Comparison of ENCODE assay signal across 8 mouse cellular contexts in genomic region chr10:40969372-40970033, GRCm38 (mm10).
A peak's percentile ranks its signal among the peaks of the same experiment; 100 is the strongest.
DNase-seq lines count a peak whose midpoint lies in the region; ATAC-seq lines count a peak whose summit lies in the region.

No protein-coding gene starts in this region.

- no peaks in the 10 kb centered on the region for H3K9me3 ChIP-seq in heart, embryonic 11.5 days (replicated peaks; ENCODE audit: control insufficient read depth, low read length)
- no peaks in the 10 kb centered on the region for H3K9me3 ChIP-seq in hindbrain, embryonic 14.5 days (ENCODE audit: control insufficient read depth, low read length)
- no peaks in the 10 kb centered on the region for H3K9me3 ChIP-seq in neural tube, embryonic 13.5 days

- intact Hi-C loops in gastrocnemius, postnatal 14 days (cut with DNase I; ENCODE audit: low total_unique reads), result no loop called here

- no peak for ATAC-seq in heart, embryonic 11.5 days (replicated peaks; ENCODE audit: insufficient number of reproducible peaks, low FRiP score, low TSS enrichment)
- peak; percentile 81 for ATAC-seq in hindbrain, embryonic 14.5 days (ENCODE audit: low FRiP score)
- ATAC-seq in neural tube, embryonic 13.5 days (ENCODE audit: low read depth), result peak; percentile 82
- no peak for ATAC-seq in megakaryocyte progenitor cell, adult 5-6 weeks (replicated peaks; ENCODE audit: poor library complexity)

- H3K27ac ChIP-seq in heart, embryonic 11.5 days (ENCODE audit: low read depth, low read length), result no peak overlapping the region
- peak overlapping the region; percentile 3; the same call in 1 of the 2 replicates for H3K27ac ChIP-seq in hindbrain, embryonic 14.5 days
- peak overlapping the region; percentile 18; the same call in 1 of the 2 replicates for H3K27ac ChIP-seq in neural tube, embryonic 13.5 days (replicated peaks)

- H3K4me1 ChIP-seq in heart, embryonic 11.5 days (ENCODE audit: control insufficient read depth, insufficient read depth, low read length), result no peaks in the 10 kb centered on the region
- peaks cover 20% of the 10 kb centered on the region; the same call in 1 of the 2 replicates for H3K4me1 ChIP-seq in hindbrain, embryonic 14.5 days (replicated peaks; ENCODE audit: control insufficient read depth, insufficient read depth, low read length)
- peaks cover 29% of the 10 kb centered on the region for H3K4me1 ChIP-seq in neural tube, embryonic 13.5 days (replicated peaks)

- peak overlapping the region; percentile 36 for H3K4me3 ChIP-seq in heart, embryonic 11.5 days (ENCODE audit: low read depth, low read length)
- peak overlapping the region; percentile 19 for H3K4me3 ChIP-seq in hindbrain, embryonic 14.5 days (replicated peaks; ENCODE audit: low read length)
- H3K4me3 ChIP-seq in neural tube, embryonic 13.5 days, result peak overlapping the region; percentile 30

- peak overlapping the region; percentile 52; the same call in 1 of the 2 replicates for H3K9ac ChIP-seq in heart, embryonic 11.5 days (ENCODE audit: low read depth, low read length)
- H3K9ac ChIP-seq in hindbrain, embryonic 14.5 days, result peak overlapping the region; percentile 37
- peak overlapping the region; percentile 65 for H3K9ac ChIP-seq in neural tube, embryonic 13.5 days

- H3K4me2 ChIP-seq in heart, embryonic 11.5 days, result peak overlapping the region; percentile 64
- peak overlapping the region; percentile 49 for H3K4me2 ChIP-seq in hindbrain, embryonic 14.5 days (replicated peaks)
- peak overlapping the region; percentile 58 for H3K4me2 ChIP-seq in neural tube, embryonic 13.5 days

- WGBS in heart, embryonic 11.5 days (ENCODE audit: insufficient replicate concordance), result 12% methylated on average over 16 of the region's 16 CpGs
- WGBS in hindbrain, embryonic 14.5 days, result 12% methylated on average over 16 of the region's 16 CpGs
- 7% methylated on average over 16 of the region's 16 CpGs for WGBS in neural tube, embryonic 13.5 days

- H3K27me3 ChIP-seq in heart, embryonic 11.5 days (ENCODE audit: control insufficient read depth, insufficient read depth, low read length), result no peaks in the 10 kb centered on the region
- no peaks in the 10 kb centered on the region for H3K27me3 ChIP-seq in hindbrain, embryonic 14.5 days (ENCODE audit: control insufficient read depth, insufficient read depth, low read length)
- H3K27me3 ChIP-seq in neural tube, embryonic 13.5 days, result no peaks in the 10 kb centered on the region

- no peak for DNase-seq in heart, adult 18-20 months
- DNase-seq in MN1 (ENCODE audit: low spot score), result peak; percentile 68
- DNase-seq in embryo, embryonic 11 days, result peak; percentile 71
- peak; percentile 59 for DNase-seq in hindbrain, embryonic 14.5 days (ENCODE audit: low spot score)
- no peak for DNase-seq in gastrocnemius, postnatal 14 days

- H3K36me3 ChIP-seq in heart, embryonic 11.5 days (ENCODE audit: control insufficient read depth, insufficient read depth, low read length), result no peaks in the 10 kb centered on the region
- H3K36me3 ChIP-seq in hindbrain, embryonic 14.5 days (replicated peaks; ENCODE audit: control insufficient read depth, insufficient read depth), result no peaks in the 10 kb centered on the region
- H3K36me3 ChIP-seq in neural tube, embryonic 13.5 days, result no peaks in the 10 kb centered on the region

Comparison
In these comparisons a context has a peak if more than half of its experiments do, and no peak if none do; other contexts are left out.
1. ATAC-seq: peak in hindbrain, embryonic 14.5 days (single experiment) and neural tube, embryonic 13.5 days (single experiment); none in heart, embryonic 11.5 days (single experiment) and megakaryocyte progenitor cell, adult 5-6 weeks (single experiment).
2. DNase-seq: peak in MN1 (single experiment), embryo, embryonic 11 days (single experiment) and hindbrain, embryonic 14.5 days (single experiment); none in heart, adult 18-20 months (0 of 2) and gastrocnemius, postnatal 14 days (single experiment).
3. Peak in every context shown above with its lines, with median percentiles within 50 percentile points of each other: H3K4me2 ChIP-seq, H3K4me3 ChIP-seq and H3K9ac ChIP-seq.